In the genomic region with DNA sequence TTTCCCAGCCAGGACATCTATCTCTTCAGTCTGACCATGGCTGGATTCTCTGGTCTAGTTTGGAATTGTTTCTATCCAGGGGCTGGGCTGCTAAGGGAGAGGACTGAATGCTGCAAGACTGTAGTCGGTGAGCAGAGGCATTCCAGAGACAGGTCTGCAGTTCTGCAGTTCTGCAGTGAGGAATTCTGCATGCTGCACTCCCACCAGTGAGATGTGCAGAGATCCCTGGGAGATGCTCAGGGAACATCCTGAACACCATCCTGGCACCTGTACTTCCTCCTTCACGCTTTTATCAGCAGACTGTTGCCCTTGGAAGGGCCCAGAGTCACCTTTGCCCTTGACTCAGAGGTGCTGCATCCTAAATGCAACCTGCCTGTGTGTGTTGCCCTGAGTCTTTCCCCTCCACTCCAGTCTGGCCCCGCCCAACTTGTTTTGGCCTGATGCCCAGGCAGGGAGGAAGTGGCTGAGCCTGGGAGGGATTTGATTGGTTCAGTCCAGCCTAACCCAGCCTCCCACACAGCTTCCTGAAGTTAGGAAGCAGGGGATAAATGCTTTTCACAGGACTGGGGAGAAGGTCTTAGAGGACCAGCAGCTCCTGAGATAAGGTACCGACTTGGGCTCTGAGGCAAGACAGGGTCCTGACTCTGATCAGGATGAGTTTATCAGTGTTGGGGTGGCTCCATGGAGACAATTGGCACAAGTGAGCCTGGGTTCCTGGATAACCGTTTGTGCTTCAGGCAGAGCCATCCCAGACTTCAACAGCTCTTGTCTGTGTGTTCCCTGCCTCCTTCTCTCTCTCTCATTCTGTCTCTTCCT, we compare ENCODE assay signal across 8 mouse cellular contexts. TPM values are rescaled to one million over a fixed set of nuclear protein-coding genes. Genes with fewer than 3 reads are reported as not detected.
A peak's percentile ranks its signal among the peaks of the same experiment; 100 is the strongest.
DNase-seq lines count a peak whose midpoint lies in the region; ATAC-seq and TF ChIP-seq lines count a peak whose summit lies in the region.
"Not testable (repeated sequence)": the region's sequence is repeated elsewhere in the genome, so short reads cannot be mapped to it uniquely, and the experiment has no call there.

A gene (plus strand): TSS at position 508 of the 816 bp plus-strand sequence.

- CTCF ChIA-PET in Patski (lab: Charles Lee), result not testable (repeated sequence)

- H3K27ac ChIP-seq in hindbrain, embryonic 15.5 days (replicated peaks), result not testable (repeated sequence)

- not testable (repeated sequence) for H3K4me1 ChIP-seq in hindbrain, embryonic 15.5 days (replicated peaks)

- not testable (repeated sequence) for H3K9me3 ChIP-seq in hindbrain, embryonic 15.5 days

- H3K4me3 ChIP-seq in hindbrain, embryonic 15.5 days, result peak within 1 kb of the TSS; percentile 42

- WGBS in hindbrain, embryonic 15.5 days, result 9% methylated on average over 5 of the region's 5 CpGs

- in situ Hi-C loops in Patski (cut with MboI; ENCODE audit: low pct_unique_long_range_greater_than_20kb), result loop anchor here (5.0 kb wide), 1 partner anchor 86 kb away; a partner anchor contains a TSS

- not testable (repeated sequence) for H3K36me3 ChIP-seq in hindbrain, embryonic 15.5 days

- POLR2A ChIA-PET in Patski (lab: Charles Lee), result not testable (repeated sequence)

- H3K4me2 ChIP-seq in hindbrain, embryonic 15.5 days, result peak within 1 kb of the TSS; percentile 60

- peak; percentile 12 for DNase-seq in Patski (ENCODE audit: low read depth, low spot score)
- peak; percentile 88 to 94 for DNase-seq in cerebellum, postnatal 25 days
- DNase-seq in gastrocnemius, adult 18-20 months (ENCODE audit: low spot score), result peak; percentile 87
- peak; percentile 41 for DNase-seq in left cerebral cortex, adult 11 months (ENCODE audit: low spot score)
- DNase-seq in lung, postnatal 36 days, result peak; percentile 95
- peak; percentile 70 for DNase-seq in retina, embryonic 14.5 days (ENCODE audit: low spot score)
- DNase-seq in thymus, postnatal 4 days, result peak; percentile 67

- H3K27me3 ChIP-seq in Patski; hindbrain, embryonic 15.5 days: not testable (repeated sequence)

- peak; percentile 94 for ATAC-seq in Patski
- ATAC-seq in hindbrain, embryonic 15.5 days (ENCODE audit: low FRiP score, low read depth), result peak; percentile 94

- H3K9ac ChIP-seq in hindbrain, embryonic 15.5 days, result peak within 1 kb of the TSS; percentile 38; the same call in 1 of the 2 replicates

- TF ChIP-seq CTCF in Patski (IDR thresholded peaks at IDR 0.05), result not testable (repeated sequence)

RNA-seq across cellular contexts. Expression of the gene that starts here (rescaled TPM):
- 20.9 TPM for polyA plus RNA-seq in Patski (2021)
- 1 to 10 TPM in 1 of 2 experiments, under 1 TPM in 1; 0.78 to 1.7 TPM for total RNA-seq in gastrocnemius, adult 18-20 months (2021)
- polyA plus RNA-seq in hindbrain, embryonic 15.5 days (2015; fragmentation: Nextera tagmentation; extraction: Ambion mirVana), result 17.3 and 18.7 TPM in 2 replicates

Comparison
In these comparisons a context has a peak if more than half of its experiments do, and no peak if none do; other contexts are left out.
1. DNase-seq: peak in every context shown above with its lines; median percentile 95 in lung, postnatal 36 days; 91 in cerebellum, postnatal 25 days; 87 in gastrocnemius, adult 18-20 months; 70 in retina, embryonic 14.5 days; 67 in thymus, postnatal 4 days; 41 in left cerebral cortex, adult 11 months; 12 in Patski.